Comparison of ENCODE assay signal across 9 mouse cellular contexts in the genomic region with DNA sequence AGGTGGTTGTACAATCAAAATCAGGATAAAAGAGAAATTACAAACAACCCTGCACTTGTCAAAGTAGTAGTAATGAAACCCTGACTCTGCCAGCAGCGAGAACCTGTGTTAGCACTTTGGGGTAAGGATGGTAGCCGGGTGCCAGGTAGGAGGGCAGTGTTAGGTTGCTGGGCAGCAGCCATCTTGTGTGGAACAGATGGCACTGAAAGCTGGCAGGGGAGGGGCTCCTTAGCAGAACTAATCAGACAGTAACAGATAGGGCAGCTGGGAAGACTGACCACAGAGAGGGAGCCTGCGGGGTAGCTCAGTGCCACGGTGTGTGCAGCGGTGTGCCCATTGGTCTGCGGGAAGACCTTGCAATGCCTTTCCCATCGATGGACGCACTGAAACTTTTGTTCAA.
DNase-seq lines count a peak whose midpoint lies in the region; ATAC-seq and TF ChIP-seq lines count a peak whose summit lies in the region.
"Had no signal": no experiment of that assay in that cellular context is flagged by ENCODE, and none has a peak within 500 bp of the region (broad histone marks: within the 10 kb centered on the region; RNA-seq: fewer than 3 reads in every experiment).

No protein-coding gene starts in this region.

- WGBS in stomach, postnatal 0 days: 94% methylated on average over 8 of the region's 8 CpGs

- peak overlapping the region; percentile 1; the same call in 1 of the 2 replicates for H3K4me3 ChIP-seq in gastrocnemius, adult 2 months
- H3K4me3 ChIP-seq in stomach, postnatal 0 days (ENCODE audit: low read depth, low read length): no peak overlapping the region

- peak; percentile 45 for DNase-seq in right cerebral cortex, postnatal 25 days
- DNase-seq in right cerebral cortex, adult 2 months (ENCODE audit: low spot score in 2 of 2): no peak
- DNase-seq in gastrocnemius, adult 2 months: peak; percentile 83
- DNase-seq in kidney, adult 18-20 months: no peak
- no peak for DNase-seq in thymus, postnatal 10 days (ENCODE audit: low spot score in 2 of 2)
- no peak for DNase-seq in stomach, postnatal 0 days (ENCODE audit: low spot score)
- DNase-seq in heart, postnatal 25 days (ENCODE audit: low spot score): no peak
- DNase-seq: adrenal gland, postnatal 14 days had no signal

- H3K9ac ChIP-seq in stomach, postnatal 0 days (ENCODE audit: low read length): no peak overlapping the region

- H3K36me3 ChIP-seq in stomach, postnatal 0 days (ENCODE audit: control insufficient read depth, insufficient read depth, low read length): no peaks in the 10 kb centered on the region

- no peaks in the 10 kb centered on the region for H3K9me3 ChIP-seq in stomach, postnatal 0 days (ENCODE audit: control insufficient read depth, low read length)

- no peak for TF ChIP-seq CTCF in gastrocnemius, adult 2 months (IDR thresholded peaks at IDR 0.05)
- TF ChIP-seq CTCF in stomach, postnatal 0 days (IDR thresholded peaks at IDR 0.05; ENCODE audit: low read depth): no peak

- no peaks in the 10 kb centered on the region for H3K27me3 ChIP-seq in stomach, postnatal 0 days (ENCODE audit: control insufficient read depth, insufficient read depth, low read length)

- H3K27ac ChIP-seq in gastrocnemius, adult 2 months: no peak overlapping the region
- H3K27ac ChIP-seq in stomach, postnatal 0 days (replicated peaks): no peak overlapping the region

- intact Hi-C loops in gastrocnemius, adult 2 months (cut with DNase I): no loop called here
- intact Hi-C loops in heart, postnatal 25 days (cut with DNase I): no loop called here

- ATAC-seq in megakaryocyte-erythroid progenitor cell, adult 5-6 weeks (replicated peaks; ENCODE audit: low FRiP score, low TSS enrichment, poor library complexity, severe bottlenecking): peak; percentile 84
- no peak for ATAC-seq in stomach, postnatal 0 days (ENCODE audit: low FRiP score, low TSS enrichment)

- TF ChIP-seq EP300 in stomach, postnatal 0 days (optimal IDR thresholded peaks at IDR 0.05): no peak

- no peak overlapping the region for H3K4me2 ChIP-seq in stomach, postnatal 0 days (replicated peaks; ENCODE audit: low read depth)

- H3K4me1 ChIP-seq in stomach, postnatal 0 days (replicated peaks; ENCODE audit: control insufficient read depth, insufficient read depth): no peaks in the 10 kb centered on the region

Comparison
In these comparisons a context has a peak if more than half of its experiments do, and no peak if none do; other contexts are left out.
1. DNase-seq: peak in right cerebral cortex, postnatal 25 days (single experiment) and gastrocnemius, adult 2 months (single experiment); none in right cerebral cortex, adult 2 months (0 of 2), kidney, adult 18-20 months (single experiment), thymus, postnatal 10 days (0 of 2), stomach, postnatal 0 days (single experiment) and heart, postnatal 25 days (single experiment).